Mouse (Mus musculus): ENCODE data around the gene Retreg1. TPM values are rescaled to one million over a fixed set of nuclear protein-coding genes. Genes with fewer than 3 reads are reported as not detected.

Retreg1 gene
- total and polyA plus RNA-seq, 2 experiments from 2014 or later, result 19.1 to 38.1 TPM

DNA sequence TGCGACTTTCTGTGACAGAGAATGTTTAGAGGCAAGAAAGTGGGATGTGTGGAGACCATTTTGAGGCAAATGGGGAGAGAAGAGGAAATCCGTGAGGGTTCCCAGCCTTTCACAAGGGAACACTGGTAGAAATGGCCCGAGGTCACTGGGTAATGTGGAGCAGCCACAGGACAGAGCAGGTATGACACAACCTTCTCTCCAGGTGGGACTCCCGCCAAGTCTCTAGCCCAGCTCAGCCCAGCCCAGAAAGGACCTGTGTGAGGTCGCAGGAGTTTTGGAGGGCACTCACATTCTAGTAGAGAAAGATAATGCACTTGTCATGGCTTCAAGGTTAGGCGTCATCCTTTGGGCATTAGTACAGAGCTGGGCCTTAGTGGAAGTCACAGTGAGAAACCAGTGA lies 23.1 kb downstream of the Retreg1 start:
- ATAC-seq (no peak), DNase-seq (no peak)
- Histone ChIP-seq H3K9ac (no peak overlapping the region), H3K4me1 (ENCODE audit: insufficient read depth) (no peaks in the 10 kb centered on the region), H3K27me3 (ENCODE audit: insufficient read depth, low read length) (no peaks in the 10 kb centered on the region), H3K4me3 (ENCODE audit: low read depth, low read length) (no peak overlapping the region), H3K27ac (ENCODE audit: low read depth, low read length) (no peak overlapping the region), H3K4me2 (ENCODE audit: low read depth) (no peak overlapping the region), H3K9me3 (ENCODE audit: low read length) (no peaks in the 10 kb centered on the region), H3K36me3 (ENCODE audit: insufficient read depth) (no peaks in the 10 kb centered on the region)
- TF ChIP-seq CTCF (IDR thresholded peaks at IDR 0.05; ENCODE audit: low read depth), result no peak
- 94% methylated on average over 6 of the region's 6 CpGs for WGBS

DNA sequence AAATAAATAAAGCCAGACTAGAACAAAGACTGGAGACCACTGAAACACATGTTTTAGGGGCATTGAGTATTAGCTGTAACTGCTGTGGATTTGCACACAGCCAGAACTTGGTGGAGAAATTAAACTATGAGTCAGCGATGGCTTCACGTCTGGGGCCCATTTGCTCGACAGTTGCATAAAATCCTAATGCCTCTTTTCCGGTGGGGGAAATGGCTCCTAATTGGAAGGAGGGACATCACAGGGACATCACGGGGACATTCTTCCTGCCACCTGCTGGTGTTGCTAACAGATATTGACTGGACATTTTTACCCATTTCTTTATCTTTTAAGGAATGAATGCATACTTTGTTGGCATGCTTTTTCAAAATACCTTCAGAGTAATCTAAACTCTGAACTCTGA lies 26.1 kb downstream of the Retreg1 start:
- no peak for TF ChIP-seq CTCF (IDR thresholded peaks at IDR 0.05; ENCODE audit: low read depth)
- 79% methylated on average over 5 of the region's 5 CpGs for WGBS
- DNase-seq (no peak), ATAC-seq (no peak)
- no peak overlapping the region for H3K9ac ChIP-seq
- H3K4me3 ChIP-seq (ENCODE audit: low read depth, low read length), result no peak overlapping the region
- H3K9me3 ChIP-seq (ENCODE audit: low read length), result no peaks in the 10 kb centered on the region
- H3K27me3 ChIP-seq (ENCODE audit: insufficient read depth, low read length), result no peaks in the 10 kb centered on the region
- H3K27ac ChIP-seq (ENCODE audit: low read depth, low read length), result no peak overlapping the region
- H3K4me2 ChIP-seq (ENCODE audit: low read depth), result no peak overlapping the region
- no peaks in the 10 kb centered on the region for H3K4me1 ChIP-seq (ENCODE audit: insufficient read depth)
- no peaks in the 10 kb centered on the region for H3K36me3 ChIP-seq (ENCODE audit: insufficient read depth)

DNA sequence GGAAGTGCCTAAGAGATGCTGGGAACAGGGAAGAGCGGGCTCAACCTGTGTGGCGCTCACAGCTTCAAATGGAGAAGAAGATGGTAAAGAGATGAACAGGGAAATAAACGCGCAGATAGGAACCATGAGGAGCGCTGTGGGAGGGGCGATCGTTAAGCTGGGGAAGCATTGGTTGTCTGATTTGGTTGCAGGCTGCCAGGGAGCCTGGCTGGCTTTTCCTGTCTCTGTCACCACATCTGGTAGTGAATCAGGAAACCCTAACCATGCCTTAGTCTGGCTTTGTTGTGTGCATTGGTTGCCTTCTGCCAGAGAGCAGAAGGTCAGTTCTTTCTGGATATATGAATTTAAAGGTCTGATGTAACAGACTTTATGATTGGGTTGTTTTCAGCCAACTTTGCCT lies 28.5 kb downstream of the Retreg1 start:
- H3K4me3 ChIP-seq (ENCODE audit: low read depth, low read length), result no peak overlapping the region
- no peaks in the 10 kb centered on the region for H3K9me3 ChIP-seq (ENCODE audit: low read length)
- no peak overlapping the region for H3K27ac ChIP-seq (ENCODE audit: low read depth, low read length)
- no peaks in the 10 kb centered on the region for H3K36me3 ChIP-seq (ENCODE audit: insufficient read depth)
- no peak overlapping the region for H3K4me2 ChIP-seq (ENCODE audit: low read depth)
- WGBS, result 91% methylated on average over 7 of the region's 7 CpGs
- no peak for TF ChIP-seq CTCF (IDR thresholded peaks at IDR 0.05; ENCODE audit: low read depth)
- DNase-seq (no peak), ATAC-seq (no peak)
- H3K4me1 ChIP-seq (ENCODE audit: insufficient read depth), result no peaks in the 10 kb centered on the region
- H3K9ac ChIP-seq, result no peak overlapping the region
- H3K27me3 ChIP-seq (ENCODE audit: insufficient read depth, low read length), result no peaks in the 10 kb centered on the region

- ATAC-seq (no peak), DNase-seq (no peak)
- no peak for TF ChIP-seq CTCF (IDR thresholded peaks at IDR 0.05; ENCODE audit: low read depth)
- no peaks in the 10 kb centered on the region for H3K4me1 ChIP-seq (ENCODE audit: insufficient read depth)
- no peaks in the 10 kb centered on the region for H3K27me3 ChIP-seq (ENCODE audit: insufficient read depth, low read length)
- H3K9ac ChIP-seq, result no peak overlapping the region
- H3K4me2 ChIP-seq (ENCODE audit: low read depth), result no peak overlapping the region
- no peak overlapping the region for H3K27ac ChIP-seq (ENCODE audit: low read depth, low read length)
- no peaks in the 10 kb centered on the region for H3K36me3 ChIP-seq (ENCODE audit: insufficient read depth)
- no peaks in the 10 kb centered on the region for H3K9me3 ChIP-seq (ENCODE audit: low read length)
- no peak overlapping the region for H3K4me3 ChIP-seq (ENCODE audit: low read depth, low read length)
- 38% methylated on average over 9 of the region's 9 CpGs for WGBS
These were observed 29.1 kb downstream of the Retreg1 start for GRCm38 (mm10) chr15:25872118-25872517.

DNA sequence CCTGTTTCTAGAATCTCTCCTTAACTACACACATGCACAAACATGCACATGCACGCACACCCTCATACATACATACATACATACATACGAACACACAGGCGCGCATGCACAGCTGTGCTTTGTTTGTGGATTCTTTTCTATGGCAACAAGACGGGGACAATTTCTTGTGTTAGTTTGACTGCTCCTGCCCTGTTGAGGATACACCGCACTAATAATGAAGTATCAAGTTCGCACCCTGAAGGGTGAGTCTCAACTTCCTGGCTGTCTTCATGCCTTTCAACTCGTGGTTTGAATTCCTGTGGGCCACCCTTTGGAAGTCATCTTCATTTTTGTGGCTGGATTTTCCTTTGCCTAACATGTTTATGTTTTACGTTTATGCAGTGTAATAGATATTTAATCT lies 29.7 kb downstream of the Retreg1 start:
- ATAC-seq, result no peak
- no peak overlapping the region for H3K4me2 ChIP-seq (ENCODE audit: low read depth)
- no peak for TF ChIP-seq CTCF (IDR thresholded peaks at IDR 0.05; ENCODE audit: low read depth)
- no peaks in the 10 kb centered on the region for H3K27me3 ChIP-seq (ENCODE audit: insufficient read depth, low read length)
- WGBS, result 92% methylated on average over 9 of the region's 9 CpGs
- no peaks in the 10 kb centered on the region for H3K9me3 ChIP-seq (ENCODE audit: low read length)
- H3K4me3 ChIP-seq (ENCODE audit: low read depth, low read length), result no peak overlapping the region
- H3K27ac ChIP-seq (ENCODE audit: low read depth, low read length), result no peak overlapping the region
- no peak overlapping the region for H3K9ac ChIP-seq
- H3K4me1 ChIP-seq (ENCODE audit: insufficient read depth), result no peaks in the 10 kb centered on the region
- no peaks in the 10 kb centered on the region for H3K36me3 ChIP-seq (ENCODE audit: insufficient read depth)
- no peak for DNase-seq

DNA sequence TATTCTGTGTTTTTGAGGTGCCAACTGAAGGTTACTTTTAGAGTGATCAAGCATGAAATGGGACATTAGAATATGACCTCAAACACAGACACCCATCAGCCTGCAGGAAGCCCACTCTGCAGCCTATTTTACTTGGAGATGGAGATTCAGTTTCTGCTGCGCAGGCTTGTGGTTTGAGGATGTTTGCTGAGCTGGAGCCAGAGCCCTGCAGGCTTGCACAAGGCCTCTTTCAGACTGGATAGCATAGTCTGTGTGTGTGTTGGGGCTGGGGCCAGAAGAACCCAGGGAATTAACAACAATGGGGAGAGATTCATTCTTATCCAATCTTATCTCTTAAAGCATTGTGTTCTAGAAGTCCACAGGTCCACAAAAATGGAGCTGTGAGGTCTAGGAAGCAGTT lies 30.6 kb downstream of the Retreg1 start:
- no peaks in the 10 kb centered on the region for H3K9me3 ChIP-seq (ENCODE audit: low read length)
- no peak for ATAC-seq
- H3K4me3 ChIP-seq (ENCODE audit: low read depth, low read length), result no peak overlapping the region
- DNase-seq, result no peak
- H3K27ac ChIP-seq (ENCODE audit: low read depth, low read length), result no peak overlapping the region
- H3K36me3 ChIP-seq (ENCODE audit: insufficient read depth), result no peaks in the 10 kb centered on the region
- 90% methylated on average over 1 of the region's 1 CpGs for WGBS
- H3K4me1 ChIP-seq (ENCODE audit: insufficient read depth), result no peaks in the 10 kb centered on the region
- H3K4me2 ChIP-seq (ENCODE audit: low read depth), result no peak overlapping the region
- H3K9ac ChIP-seq, result no peak overlapping the region
- H3K27me3 ChIP-seq (ENCODE audit: insufficient read depth, low read length), result no peaks in the 10 kb centered on the region
- no peak for TF ChIP-seq CTCF (IDR thresholded peaks at IDR 0.05; ENCODE audit: low read depth)

DNA sequence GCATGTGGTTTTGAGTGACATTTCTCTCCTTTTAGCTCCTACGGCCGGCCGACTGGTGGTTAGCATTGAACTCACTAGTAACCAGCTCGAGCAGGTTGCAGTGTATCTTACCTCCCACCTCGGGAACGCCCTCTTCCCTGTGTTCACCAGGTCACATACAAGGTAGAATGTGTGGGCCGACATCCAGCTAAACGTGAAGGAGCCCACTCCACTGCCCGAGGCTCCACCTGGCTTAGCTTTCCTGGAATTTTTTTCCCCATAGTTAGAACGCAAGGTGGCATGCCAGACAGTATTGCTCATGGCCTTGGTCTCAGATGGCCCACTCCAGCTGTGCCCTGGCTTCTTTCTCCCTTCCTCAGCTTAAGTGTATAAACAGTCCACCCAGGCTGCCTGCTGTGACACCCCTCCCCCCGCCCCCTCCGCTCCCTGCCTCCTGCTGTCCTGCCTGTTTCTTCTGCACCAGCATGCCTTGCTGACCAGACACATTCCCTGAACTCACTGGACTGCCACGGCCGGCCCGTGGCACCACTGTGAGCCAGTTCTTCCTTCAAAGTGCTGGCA lies 33.7 kb downstream of the Retreg1 start:
- no peak for TF ChIP-seq CTCF (IDR thresholded peaks at IDR 0.05; ENCODE audit: low read depth)
- H3K9ac ChIP-seq, result no peak overlapping the region
- no peak overlapping the region for H3K27ac ChIP-seq (ENCODE audit: low read depth, low read length)
- no peak overlapping the region for H3K4me2 ChIP-seq (ENCODE audit: low read depth)
- DNase-seq (no peak), ATAC-seq (no peak; the same call in 1 of the 2 replicates)
- no peaks in the 10 kb centered on the region for H3K4me1 ChIP-seq (ENCODE audit: insufficient read depth)
- no peak overlapping the region for H3K4me3 ChIP-seq (ENCODE audit: low read depth, low read length)
- H3K27me3 ChIP-seq (ENCODE audit: insufficient read depth, low read length), result no peaks in the 10 kb centered on the region
- no peaks in the 10 kb centered on the region for H3K36me3 ChIP-seq (ENCODE audit: insufficient read depth)
- WGBS, result 59% methylated on average over 15 of the region's 15 CpGs
- H3K9me3 ChIP-seq (ENCODE audit: low read length), result no peaks in the 10 kb centered on the region

Data from forebrain, postnatal 0 days (tissue).